Mouse (Mus musculus): ENCODE data around the gene 2810408A11Rik. TPM values are rescaled to one million over a fixed set of nuclear protein-coding genes. Genes with fewer than 3 reads are reported as not detected.

The 2810408A11Rik gene
- polyA plus RNA-seq, 1 experiment: 13.1 TPM

DNA sequence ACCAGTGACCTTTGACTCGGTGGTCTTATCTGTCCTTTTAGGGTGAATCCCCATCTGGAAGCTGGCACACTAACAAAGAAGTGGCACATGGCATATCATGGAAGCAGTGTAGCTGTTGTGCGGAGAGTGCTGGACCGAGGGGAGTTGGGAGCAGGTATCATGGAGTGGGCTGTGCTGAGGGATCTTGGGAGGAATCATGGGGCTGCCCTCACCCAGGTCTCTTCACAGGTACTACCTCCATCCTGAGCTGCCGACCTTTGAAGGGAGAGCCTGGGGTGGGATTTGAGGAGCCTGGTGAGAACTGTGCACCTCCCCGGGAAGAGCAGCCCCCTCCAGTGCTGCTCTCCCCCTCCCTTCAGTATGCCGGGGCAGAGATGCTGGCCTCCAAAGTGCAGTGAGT lies 10.9 kb upstream of the 2810408A11Rik start:
- H3K4me3 ChIP-seq (ENCODE audit: low read depth, low read length): no peak overlapping the region
- H3K4me1 ChIP-seq (ENCODE audit: control insufficient read depth, insufficient read depth, low read length): no peaks in the 10 kb centered on the region
- H3K9me3 ChIP-seq (replicated peaks; ENCODE audit: control insufficient read depth, insufficient read depth, low read length, poor library complexity, severe bottlenecking): no peaks in the 10 kb centered on the region
- no peak overlapping the region for H3K27ac ChIP-seq (ENCODE audit: insufficient read depth, low read length)
- H3K9ac ChIP-seq (ENCODE audit: low read depth, poor library complexity, severe bottlenecking): no peak overlapping the region
- no peak for TF ChIP-seq CTCF (IDR thresholded peaks at IDR 0.05; ENCODE audit: low read depth, low read length)
- TF ChIP-seq EP300 (IDR thresholded peaks at IDR 0.05; ENCODE audit: insufficient read depth, low read depth, low read length): no peak
- TF ChIP-seq POLR2A (IDR thresholded peaks at IDR 0.05; ENCODE audit: insufficient read depth, low read length): no peak
- H3K36me3 ChIP-seq (ENCODE audit: control insufficient read depth, insufficient read depth, low read length, poor library complexity, severe bottlenecking): peaks cover 37% of the 10 kb centered on the region
- no peaks in the 10 kb centered on the region for H3K27me3 ChIP-seq (ENCODE audit: control insufficient read depth, insufficient read depth, low read length, poor library complexity, severe bottlenecking)

- H3K27me3 ChIP-seq (ENCODE audit: control insufficient read depth, insufficient read depth, low read length, poor library complexity, severe bottlenecking): no peaks in the 10 kb centered on the region
- H3K9ac ChIP-seq (ENCODE audit: low read depth, poor library complexity, severe bottlenecking): no peak overlapping the region
- no peak overlapping the region for H3K4me3 ChIP-seq (ENCODE audit: low read depth, low read length)
- H3K27ac ChIP-seq (ENCODE audit: insufficient read depth, low read length): no peak overlapping the region
- H3K9me3 ChIP-seq (replicated peaks; ENCODE audit: control insufficient read depth, insufficient read depth, low read length, poor library complexity, severe bottlenecking): no peaks in the 10 kb centered on the region
- no peak for TF ChIP-seq POLR2A (IDR thresholded peaks at IDR 0.05; ENCODE audit: insufficient read depth, low read length)
- TF ChIP-seq CTCF (IDR thresholded peaks at IDR 0.05; ENCODE audit: low read depth, low read length): no peak
- no peak for TF ChIP-seq EP300 (IDR thresholded peaks at IDR 0.05; ENCODE audit: insufficient read depth, low read depth, low read length)
- no peaks in the 10 kb centered on the region for H3K4me1 ChIP-seq (ENCODE audit: control insufficient read depth, insufficient read depth, low read length)
- peaks cover 31% of the 10 kb centered on the region for H3K36me3 ChIP-seq (ENCODE audit: control insufficient read depth, insufficient read depth, low read length, poor library complexity, severe bottlenecking)
Observed at GRCm38 (mm10) chr11:69910781-69911560, 10.2 kb upstream of the 2810408A11Rik start.

GRCm38 (mm10) chr11:69910177-69910576 lies 9.4 kb upstream of the 2810408A11Rik start:
- H3K4me1 ChIP-seq (ENCODE audit: control insufficient read depth, insufficient read depth, low read length): no peaks in the 10 kb centered on the region
- no peaks in the 10 kb centered on the region for H3K9me3 ChIP-seq (replicated peaks; ENCODE audit: control insufficient read depth, insufficient read depth, low read length, poor library complexity, severe bottlenecking)
- peaks cover 35% of the 10 kb centered on the region for H3K36me3 ChIP-seq (ENCODE audit: control insufficient read depth, insufficient read depth, low read length, poor library complexity, severe bottlenecking)
- no peak overlapping the region for H3K27ac ChIP-seq (ENCODE audit: insufficient read depth, low read length)
- no peak overlapping the region for H3K9ac ChIP-seq (ENCODE audit: low read depth, poor library complexity, severe bottlenecking)
- no peak overlapping the region for H3K4me3 ChIP-seq (ENCODE audit: low read depth, low read length)
- H3K27me3 ChIP-seq (ENCODE audit: control insufficient read depth, insufficient read depth, low read length, poor library complexity, severe bottlenecking): no peaks in the 10 kb centered on the region
- TF ChIP-seq POLR2A (IDR thresholded peaks at IDR 0.05; ENCODE audit: insufficient read depth, low read length) (no peak), EP300 (IDR thresholded peaks at IDR 0.05; ENCODE audit: insufficient read depth, low read depth, low read length) (no peak)

DNA sequence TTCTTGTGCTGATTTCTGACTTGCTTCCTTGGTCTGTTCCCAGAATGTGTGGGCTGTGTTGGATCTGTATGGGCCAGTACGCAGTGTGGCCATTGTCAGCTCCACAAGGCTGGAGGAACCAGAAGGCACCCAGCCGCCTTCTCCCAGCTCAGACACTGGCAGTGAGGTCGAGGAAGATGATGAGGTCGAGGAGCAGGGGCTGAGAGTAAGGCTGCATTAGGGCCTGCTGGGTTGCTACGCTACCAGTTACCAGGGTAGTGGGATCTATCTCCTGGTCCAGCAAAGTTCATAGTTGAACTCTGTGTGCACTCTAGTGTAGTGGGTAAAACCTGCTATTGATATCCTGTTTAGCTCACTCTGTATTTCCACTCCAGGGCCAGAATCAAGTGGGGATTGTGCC lies 8.4 kb upstream of the 2810408A11Rik start:
- Histone ChIP-seq H3K27ac (ENCODE audit: insufficient read depth, low read length) (no peak overlapping the region), H3K9ac (ENCODE audit: low read depth, poor library complexity, severe bottlenecking) (no peak overlapping the region)

GRCm38 (mm10) chr11:69908645-69909044 lies 7.9 kb upstream of the 2810408A11Rik start:
- no peaks in the 10 kb centered on the region for H3K9me3 ChIP-seq (replicated peaks; ENCODE audit: control insufficient read depth, insufficient read depth, low read length, poor library complexity, severe bottlenecking)
- TF ChIP-seq CTCF (IDR thresholded peaks at IDR 0.05; ENCODE audit: low read depth, low read length) (no peak), POLR2A (IDR thresholded peaks at IDR 0.05; ENCODE audit: insufficient read depth, low read length) (no peak), EP300 (IDR thresholded peaks at IDR 0.05; ENCODE audit: insufficient read depth, low read depth, low read length) (no peak)
- H3K4me1 ChIP-seq (ENCODE audit: control insufficient read depth, insufficient read depth, low read length): no peaks in the 10 kb centered on the region
- no peak overlapping the region for H3K9ac ChIP-seq (ENCODE audit: low read depth, poor library complexity, severe bottlenecking)
- no peak overlapping the region for H3K27ac ChIP-seq (ENCODE audit: insufficient read depth, low read length)
- H3K4me3 ChIP-seq (ENCODE audit: low read depth, low read length): no peak overlapping the region
- H3K27me3 ChIP-seq (ENCODE audit: control insufficient read depth, insufficient read depth, low read length, poor library complexity, severe bottlenecking): no peaks in the 10 kb centered on the region
- H3K36me3 ChIP-seq (ENCODE audit: control insufficient read depth, insufficient read depth, low read length, poor library complexity, severe bottlenecking): peaks cover 42% of the 10 kb centered on the region

More for the DNA sequence above, 8.4 kb upstream of the 2810408A11Rik start:
- no peaks in the 10 kb centered on the region for H3K9me3 ChIP-seq (replicated peaks; ENCODE audit: control insufficient read depth, insufficient read depth, low read length, poor library complexity, severe bottlenecking)
- no peak for TF ChIP-seq POLR2A (IDR thresholded peaks at IDR 0.05; ENCODE audit: insufficient read depth, low read length)
- no peak for TF ChIP-seq CTCF (IDR thresholded peaks at IDR 0.05; ENCODE audit: low read depth, low read length)
- peaks cover 37% of the 10 kb centered on the region for H3K36me3 ChIP-seq (ENCODE audit: control insufficient read depth, insufficient read depth, low read length, poor library complexity, severe bottlenecking)
- no peaks in the 10 kb centered on the region for H3K4me1 ChIP-seq (ENCODE audit: control insufficient read depth, insufficient read depth, low read length)
- no peak overlapping the region for H3K4me3 ChIP-seq (ENCODE audit: low read depth, low read length)
- H3K27me3 ChIP-seq (ENCODE audit: control insufficient read depth, insufficient read depth, low read length, poor library complexity, severe bottlenecking): no peaks in the 10 kb centered on the region

DNA sequence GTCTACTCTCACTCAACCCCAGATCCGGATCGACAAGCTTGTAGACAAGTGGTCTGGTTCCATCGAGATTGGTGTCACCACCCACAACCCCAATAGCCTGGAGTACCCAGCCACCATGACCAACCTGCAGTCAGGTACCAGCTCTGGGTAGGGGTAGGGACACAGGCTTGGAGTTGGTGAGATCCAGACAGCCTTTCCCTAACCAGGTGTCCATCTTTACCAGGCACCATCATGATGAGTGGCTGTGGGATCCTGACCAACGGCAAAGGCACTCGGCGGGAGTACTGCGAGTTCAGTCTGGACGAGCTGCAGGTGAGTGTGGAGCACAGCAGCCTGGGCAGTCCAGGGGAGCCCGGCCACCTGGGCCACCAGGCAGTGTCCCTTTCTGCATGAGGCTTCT lies 3.5 kb upstream of the 2810408A11Rik start:
- H3K27me3 ChIP-seq (ENCODE audit: control insufficient read depth, insufficient read depth, low read length, poor library complexity, severe bottlenecking): no peaks in the 10 kb centered on the region
- no peaks in the 10 kb centered on the region for H3K9me3 ChIP-seq (replicated peaks; ENCODE audit: control insufficient read depth, insufficient read depth, low read length, poor library complexity, severe bottlenecking)
- no peak overlapping the region for H3K4me3 ChIP-seq (ENCODE audit: low read depth, low read length)
- H3K9ac ChIP-seq (ENCODE audit: low read depth, poor library complexity, severe bottlenecking): no peak overlapping the region
- no peaks in the 10 kb centered on the region for H3K4me1 ChIP-seq (ENCODE audit: control insufficient read depth, insufficient read depth, low read length)
- TF ChIP-seq POLR2A (IDR thresholded peaks at IDR 0.05; ENCODE audit: insufficient read depth, low read length) (no peak), CTCF (IDR thresholded peaks at IDR 0.05; ENCODE audit: low read depth, low read length) (no peak)
- no peak overlapping the region for H3K27ac ChIP-seq (ENCODE audit: insufficient read depth, low read length)
- peaks cover 34% of the 10 kb centered on the region for H3K36me3 ChIP-seq (ENCODE audit: control insufficient read depth, insufficient read depth, low read length, poor library complexity, severe bottlenecking)
